In the genomic region with DNA sequence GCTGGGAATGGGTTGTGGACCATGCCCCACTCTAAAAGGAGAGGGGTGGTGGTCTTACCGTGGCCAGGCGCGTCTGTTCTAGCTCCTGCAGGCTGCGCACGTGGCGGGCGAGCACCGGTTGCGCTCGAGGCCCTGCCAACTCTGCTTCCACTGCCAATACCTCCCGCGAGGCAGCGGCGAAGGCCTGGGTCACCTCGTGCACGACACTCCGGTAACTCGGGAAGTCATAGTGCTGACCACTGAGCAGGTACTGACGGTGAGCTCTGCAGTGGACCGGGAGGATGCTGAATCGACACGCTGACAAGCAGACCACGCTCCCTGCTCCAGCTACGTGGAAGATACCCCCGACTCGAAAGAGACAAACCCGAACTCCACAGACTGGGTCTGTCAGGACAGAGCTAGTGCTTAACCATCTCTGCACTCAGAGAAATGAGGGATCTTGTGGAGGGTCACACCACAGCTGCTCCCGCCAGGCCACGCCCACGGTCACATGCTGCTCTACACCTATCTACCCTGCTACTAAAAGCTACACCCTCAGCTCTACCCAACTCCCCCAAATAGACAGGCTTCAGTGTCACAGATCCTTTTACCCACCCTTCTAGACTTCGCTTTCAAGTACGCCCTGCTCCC, we compare ENCODE assay signal across 8 mouse cellular contexts. TPM values are rescaled to one million over a fixed set of nuclear protein-coding genes. Genes with fewer than 3 reads are reported as not detected.
A peak's percentile ranks its signal among the peaks of the same experiment; 100 is the strongest.
DNase-seq lines count a peak whose midpoint lies in the region; ATAC-seq and TF ChIP-seq lines count a peak whose summit lies in the region.

No protein-coding gene starts in this region.

- H3K36me3 ChIP-seq in kidney, postnatal 0 days (ENCODE audit: insufficient read depth, low read length) = peaks cover 8% of the 10 kb centered on the region

- TF ChIP-seq CTCF in kidney, postnatal 0 days (IDR thresholded peaks at IDR 0.05; ENCODE audit: low read depth) = no peak

- H3K27me3 ChIP-seq in kidney, postnatal 0 days (ENCODE audit: insufficient read depth, low read length) = peaks cover 20% of the 10 kb centered on the region

- H3K4me2 ChIP-seq in kidney, postnatal 0 days (ENCODE audit: low read length) = peak overlapping the region; percentile 78

- no peak for DNase-seq in kidney, postnatal 0 days (ENCODE audit: low spot score)
- no peak for DNase-seq in kidney, adult 8-10 months
- DNase-seq in heart, postnatal 4 days = peak; percentile 25
- DNase-seq in yolk sac, embryonic 10.5 days (ENCODE audit: low spot score) = no peak
- DNase-seq in urinary bladder, postnatal 25 days (ENCODE audit: low spot score) = no peak
- DNase-seq in ovary, adult 18-20 months (ENCODE audit: low spot score) = no peak

- H3K4me1 ChIP-seq in kidney, postnatal 0 days (replicated peaks; ENCODE audit: insufficient read depth, low read length) = peaks cover 21% of the 10 kb centered on the region
- peaks cover 11% of the 10 kb centered on the region; the same call in 1 of the 2 replicates for H3K4me1 ChIP-seq in brown adipose tissue, adult 24 weeks (ENCODE audit: control insufficient read depth, insufficient read depth, insufficient read length, low read length)

- no peaks in the 10 kb centered on the region for H3K9me3 ChIP-seq in kidney, postnatal 0 days (replicated peaks; ENCODE audit: low read length)

- WGBS in kidney, postnatal 0 days = 38% methylated on average over 32 of the region's 32 CpGs

- peak overlapping the region; percentile 77 for H3K4me3 ChIP-seq in kidney, postnatal 0 days (replicated peaks; ENCODE audit: low read depth, low read length)
- peak overlapping the region; percentile 62 for H3K4me3 ChIP-seq in brown adipose tissue, adult 24 weeks (ENCODE audit: insufficient read depth, low read depth, low read length)

- peak overlapping the region; percentile 89 for H3K27ac ChIP-seq in kidney, postnatal 0 days
- 0 out of 2 replicates have a peak overlapping the region, but pooled peaks have one; percentile 6 for H3K27ac ChIP-seq in brown adipose tissue, adult 24 weeks (replicated peaks; ENCODE audit: low read depth, low read length)

- peak overlapping the region; percentile 82 for H3K9ac ChIP-seq in kidney, postnatal 0 days (ENCODE audit: low read depth, low read length)

- peak; percentile 12 for ATAC-seq in kidney, postnatal 0 days (replicated peaks; ENCODE audit: low FRiP score, low read depth)
- 0 out of 2 replicates have a peak, but pooled peaks have one; percentile 0 for ATAC-seq in megakaryocyte, adult 5-6 weeks (ENCODE audit: poor library complexity, severe bottlenecking)

RNA-seq across cellular contexts. Expression of a gene that starts 0.7 kb away (rescaled TPM):
- 140 TPM in 2 replicates for polyA plus RNA-seq in kidney, postnatal 0 days (2015; fragmentation: Nextera tagmentation; extraction: Ambion mirVana)
- 191 and 207 TPM in 2 replicates for polyA plus RNA-seq in brown adipose tissue, adult 24 weeks (2012; ENCODE audit: insufficient read depth, insufficient read length, missing spikeins)
- 100 to 1,000 TPM in 1 of 2 experiments, 10 to 100 TPM in 1; 96.9 to 109 TPM for total RNA-seq in heart, postnatal 4 days (2021)
- total RNA-seq in megakaryocyte, adult 5-6 weeks (2015) = 40.4 and 47.5 TPM in 2 replicates
- 37.3 and 43.7 TPM in 2 replicates for total RNA-seq in megakaryocyte, adult 5-6 weeks (2017)

RNA-seq across cellular contexts. Expression of a gene that starts 4.8 kb away (rescaled TPM):
- 1,111 and 1,265 TPM in 2 replicates for polyA plus RNA-seq in kidney, postnatal 0 days (2015; fragmentation: Nextera tagmentation; extraction: Ambion mirVana)
- 977 and 1,552 TPM in 2 replicates for polyA plus RNA-seq in brown adipose tissue, adult 24 weeks (2012; ENCODE audit: insufficient read depth, insufficient read length, missing spikeins)
- 1,000 to 10,000 TPM; 1,698 to 1,707 TPM for total RNA-seq in heart, postnatal 4 days (2021)
- 2,237 and 2,370 TPM in 2 replicates for total RNA-seq in megakaryocyte, adult 5-6 weeks (2015)
- 4,162 and 4,635 TPM in 2 replicates for total RNA-seq in megakaryocyte, adult 5-6 weeks (2017)

RNA-seq across cellular contexts. Expression of a gene that starts 12.9 kb away (rescaled TPM):
- 31.3 and 33.7 TPM in 2 replicates for polyA plus RNA-seq in kidney, postnatal 0 days (2015; fragmentation: Nextera tagmentation; extraction: Ambion mirVana)
- 1.3 TPM in 1 of 2 replicates, not detected in the other for polyA plus RNA-seq in brown adipose tissue, adult 24 weeks (2012; ENCODE audit: insufficient read depth, insufficient read length, missing spikeins)
- total RNA-seq in heart, postnatal 4 days (2021) = under 1 TPM in 1 of 2 experiments, not detected in 1; 0.55 TPM
- total RNA-seq in megakaryocyte, adult 5-6 weeks (2015) = not detected in 2 replicates
- total RNA-seq in megakaryocyte, adult 5-6 weeks (2017) = not detected in 2 replicates

RNA-seq across cellular contexts. Expression of a gene that starts 18.7 kb away (rescaled TPM):
- polyA plus RNA-seq in kidney, postnatal 0 days (2015; fragmentation: Nextera tagmentation; extraction: Ambion mirVana) = 3.0 and 3.5 TPM in 2 replicates
- not detected in 2 replicates for polyA plus RNA-seq in brown adipose tissue, adult 24 weeks (2012; ENCODE audit: insufficient read depth, insufficient read length, missing spikeins)
- total RNA-seq in heart, postnatal 4 days (2021) = not detected
- not detected in 2 replicates for total RNA-seq in megakaryocyte, adult 5-6 weeks (2015)
- total RNA-seq in megakaryocyte, adult 5-6 weeks (2017) = not detected in 2 replicates

RNA-seq across cellular contexts. Expression of a gene that starts 21.7 kb away (rescaled TPM):
- polyA plus RNA-seq in kidney, postnatal 0 days (2015; fragmentation: Nextera tagmentation; extraction: Ambion mirVana) = 249 and 255 TPM in 2 replicates
- 90.9 and 113 TPM in 2 replicates for polyA plus RNA-seq in brown adipose tissue, adult 24 weeks (2012; ENCODE audit: insufficient read depth, insufficient read length, missing spikeins)
- total RNA-seq in heart, postnatal 4 days (2021) = 100 to 1,000 TPM; 204 to 207 TPM
- 75.1 and 75.3 TPM in 2 replicates for total RNA-seq in megakaryocyte, adult 5-6 weeks (2015)
- total RNA-seq in megakaryocyte, adult 5-6 weeks (2017) = 146 and 166 TPM in 2 replicates
